Mouse (Mus musculus) kidney, postnatal 10 days (tissue): ENCODE measurements around the gene 1700057G04Rik.
"Not testable (repeated sequence)": the region's sequence is repeated elsewhere in the genome, so short reads cannot be mapped to it uniquely, and the experiment has no call there.

ENCODE experiments used
- DNase-seq: peaks from one replicate; pipeline ENCODE4 v3.0.0; 2021; ENCODE audit warnings: mixed read lengths

Gene 1700057G04Rik

GRCm38 (mm10) chr9:92305620-92306220, 3.5 kb upstream of the 1700057G04Rik start:
- DNase-seq = no peak

GRCm38 (mm10) chr9:92316791-92317190, 7.6 kb downstream of the 1700057G04Rik start:
- DNase-seq = peak; percentile 31

- DNase-seq = not testable (repeated sequence)
Observed at GRCm38 (mm10) chr9:92325936-92326335, 16.8 kb downstream of the 1700057G04Rik start.

DNA sequence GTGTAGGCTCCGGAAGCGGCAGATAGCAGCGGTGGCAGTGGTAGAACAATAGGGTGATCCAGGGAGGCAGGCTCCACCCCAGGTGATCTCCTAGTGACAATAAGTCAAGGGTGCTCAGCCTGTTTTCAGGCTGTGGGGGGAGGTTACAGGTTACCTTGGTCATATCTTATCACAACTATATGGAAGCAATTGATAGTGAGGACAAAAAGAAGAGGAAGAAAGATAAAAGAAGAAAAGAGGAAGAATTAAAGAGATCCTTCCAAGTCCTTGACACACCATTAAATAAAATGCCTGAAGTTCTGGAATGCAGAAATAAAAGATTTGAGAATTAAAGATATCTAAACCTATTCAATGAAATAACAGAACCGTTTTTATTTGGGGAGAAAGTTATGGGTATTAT, 17.6 kb downstream of the 1700057G04Rik start:
- no peak for DNase-seq

DNA sequence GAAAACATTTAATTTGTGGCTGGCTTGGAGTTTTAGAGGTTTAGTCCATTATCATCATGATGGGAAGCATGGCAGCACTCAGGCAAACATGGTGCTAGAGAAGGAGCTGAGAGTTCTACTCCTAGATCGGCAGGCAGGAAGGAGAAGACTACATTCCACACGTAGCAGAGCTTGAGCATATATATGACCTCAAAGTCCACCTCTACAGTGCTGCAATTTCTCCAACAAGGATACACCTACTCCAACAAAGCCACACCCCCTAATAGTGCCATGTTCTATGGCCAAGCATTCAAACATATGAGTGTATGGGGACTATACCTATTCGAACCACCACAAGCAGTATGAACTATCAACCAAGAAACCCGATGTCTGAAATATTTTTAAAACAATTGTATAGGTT, 22.2 kb downstream of the 1700057G04Rik start:
- DNase-seq = no peak

DNA sequence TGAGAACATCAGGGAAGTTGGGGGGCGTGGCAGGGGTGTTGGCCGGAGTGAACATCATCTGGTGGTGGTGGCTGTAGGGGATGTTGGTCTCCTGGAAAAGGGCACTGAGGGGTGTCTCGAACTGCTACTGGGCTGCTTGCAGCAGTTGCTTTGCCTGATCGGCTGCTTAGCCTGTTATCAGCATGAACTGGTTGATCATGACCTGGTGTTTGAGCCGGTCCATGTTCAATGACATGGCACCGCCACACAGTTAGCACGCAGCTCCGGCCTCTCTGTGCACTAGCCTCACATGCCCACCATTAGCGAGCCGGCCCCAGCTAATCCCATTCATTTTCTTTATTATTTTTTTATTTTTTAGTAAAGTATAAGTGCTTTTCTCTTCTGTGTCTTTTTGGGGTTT, 25.7 kb downstream of the 1700057G04Rik start:
- no peak for DNase-seq

DNA sequence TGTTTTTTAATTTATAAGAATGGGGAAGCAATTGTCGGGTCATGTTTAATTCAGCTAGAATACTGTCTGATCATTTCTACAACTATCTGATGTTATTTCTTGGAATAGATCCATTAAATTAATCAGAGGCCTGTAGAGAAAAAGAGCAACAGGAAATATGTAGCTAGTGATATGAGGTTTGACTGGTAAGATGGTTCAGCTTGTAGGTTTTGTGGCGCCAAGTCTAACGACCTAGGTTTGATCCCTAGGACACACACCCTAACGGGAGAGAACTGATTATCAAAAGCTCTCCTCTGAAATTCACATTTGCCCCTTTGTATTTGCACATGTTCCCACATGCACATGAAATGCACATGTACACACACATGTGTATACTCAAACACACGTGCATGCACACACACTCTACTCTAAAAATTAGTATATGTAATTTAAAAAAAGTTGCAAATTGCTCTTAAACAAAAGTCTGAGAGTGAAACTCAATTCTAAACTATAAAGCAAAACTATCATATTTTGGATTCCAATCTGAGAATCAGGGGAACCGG, 26.2 kb downstream of the 1700057G04Rik start:
- DNase-seq = no peak

DNA sequence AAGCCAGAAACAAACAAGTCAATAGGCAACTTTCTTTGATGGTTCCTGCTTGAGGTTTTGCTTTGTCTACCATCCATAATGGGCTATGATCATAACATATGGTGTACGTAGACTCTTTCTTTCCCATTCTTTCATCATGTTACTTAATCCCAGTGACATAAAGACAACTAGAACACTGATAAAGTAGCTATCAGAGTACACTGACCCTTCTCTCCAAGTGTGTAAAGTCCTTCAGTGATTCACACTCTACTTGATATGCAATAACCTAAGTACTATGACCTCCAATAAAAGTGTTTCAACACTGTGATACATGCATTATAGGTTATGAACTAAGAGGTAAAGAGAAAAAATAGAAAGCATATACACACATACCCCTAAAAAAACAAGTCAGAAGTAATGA, 27.9 kb downstream of the 1700057G04Rik start:
- no peak for DNase-seq

GRCm38 (mm10) chr9:92337661-92338060, 28.5 kb downstream of the 1700057G04Rik start:
- no peak for DNase-seq

- DNase-seq = no peak
Observed at GRCm38 (mm10) chr9:92338954-92339353, 29.8 kb downstream of the 1700057G04Rik start.

GRCm38 (mm10) chr9:92351924-92352323, 42.7 kb downstream of the 1700057G04Rik start:
- no peak for DNase-seq

DNA sequence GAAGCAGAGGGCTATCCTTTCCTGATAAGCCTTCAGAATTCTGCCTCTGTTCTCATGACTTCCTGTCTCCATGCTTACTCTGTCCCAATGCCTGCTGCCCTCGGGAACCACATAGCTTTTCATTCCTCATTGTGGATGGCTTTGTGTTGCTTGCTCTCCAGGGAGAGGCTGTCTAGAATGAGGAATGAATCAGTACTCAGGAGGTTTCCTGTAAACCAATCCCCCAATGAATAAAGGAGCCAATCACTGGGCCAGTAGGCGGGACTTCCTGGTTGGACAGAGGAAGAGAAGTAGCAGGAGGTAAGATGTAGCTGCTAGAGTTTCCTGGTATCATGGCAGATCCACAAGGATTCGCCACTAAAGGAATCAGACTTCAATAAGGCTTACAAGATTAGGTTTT, 44.1 kb downstream of the 1700057G04Rik start:
- DNase-seq = no peak

DNA sequence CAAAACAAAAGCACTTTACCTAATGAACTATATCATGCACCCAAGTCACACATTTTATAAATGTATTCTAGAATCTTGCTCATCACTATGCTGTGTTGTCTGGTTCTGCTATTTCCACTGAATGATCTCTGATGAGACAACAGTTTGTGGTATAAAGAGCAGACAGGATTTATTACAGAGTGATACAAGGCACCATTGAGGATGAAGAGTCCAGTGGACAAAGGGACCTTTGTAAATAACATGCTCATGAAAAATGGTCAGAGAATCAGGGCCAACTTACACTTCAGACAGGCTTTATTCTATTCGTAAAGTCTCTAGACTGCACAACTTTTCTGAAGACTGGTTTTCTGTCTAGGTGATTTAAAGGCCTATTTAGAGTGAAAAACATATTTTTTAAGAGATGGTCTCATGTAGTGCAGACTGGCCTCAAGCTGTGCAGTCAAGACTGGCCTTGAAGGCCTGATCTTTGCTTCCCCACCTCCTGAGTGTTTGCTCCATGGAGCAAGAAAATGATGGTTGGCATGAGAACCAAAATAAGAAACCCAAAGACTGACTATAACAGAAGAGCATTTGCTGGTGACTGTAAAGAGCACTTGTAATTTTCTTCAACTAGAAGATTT, 51.6 kb downstream of the 1700057G04Rik start:
- no peak for DNase-seq

DNA sequence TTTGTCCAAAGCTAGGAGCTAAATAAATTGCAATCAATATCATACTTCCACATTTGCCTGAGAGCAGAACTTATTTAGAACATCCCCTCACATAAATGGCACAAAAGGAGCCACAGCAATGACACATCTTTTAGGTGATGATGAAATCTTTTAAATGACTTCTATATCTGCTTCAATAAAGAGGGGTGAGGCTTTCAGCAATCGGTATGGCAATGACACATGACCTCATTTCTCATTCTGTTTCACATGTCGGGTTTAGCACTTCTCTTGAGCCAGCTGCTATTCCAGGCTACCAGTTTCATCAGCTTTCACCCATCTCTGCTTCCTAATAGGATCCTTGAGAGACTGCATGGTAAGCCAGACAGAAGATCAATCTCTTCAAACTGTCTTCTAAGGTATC, 54.3 kb downstream of the 1700057G04Rik start:
- no peak for DNase-seq

DNA sequence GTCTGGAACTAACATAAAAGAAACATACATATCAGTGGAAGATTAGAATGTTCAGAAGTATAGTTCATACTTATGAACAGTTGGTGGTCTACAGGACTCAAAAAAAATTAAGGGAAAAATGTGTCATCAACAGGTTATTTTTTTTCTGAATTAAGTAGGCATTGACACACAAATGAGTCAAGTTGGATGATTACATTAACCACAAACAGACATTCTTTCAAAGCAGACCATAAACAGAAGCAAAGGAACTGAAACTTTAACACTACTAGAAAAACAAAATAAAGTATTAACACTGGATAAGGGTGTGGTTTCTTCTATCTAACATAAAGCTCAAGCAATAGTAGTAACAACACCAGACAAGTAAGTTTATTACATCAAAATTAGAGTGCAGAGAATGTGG, 59.7 kb downstream of the 1700057G04Rik start:
- DNase-seq = no peak

DNA sequence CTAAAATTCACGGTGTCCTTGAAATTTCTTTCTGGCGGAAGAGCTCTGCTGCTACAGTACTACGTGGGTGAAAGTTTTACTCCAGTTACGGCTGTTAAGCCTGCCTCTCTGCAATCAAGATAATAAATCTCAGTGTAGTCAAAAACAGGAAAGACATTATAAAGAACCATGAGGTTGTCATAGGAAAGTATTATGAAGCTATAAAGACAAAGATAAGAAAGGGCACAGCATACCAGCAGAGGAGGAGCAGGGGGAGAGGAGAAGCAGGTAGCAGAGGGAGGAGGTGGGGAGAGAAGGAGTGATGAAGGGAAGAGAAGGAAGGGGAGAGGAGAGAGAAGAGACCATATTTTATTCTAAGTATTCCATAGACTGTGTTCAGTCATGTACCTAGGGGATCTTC, 64.7 kb downstream of the 1700057G04Rik start:
- no peak for DNase-seq

DNA sequence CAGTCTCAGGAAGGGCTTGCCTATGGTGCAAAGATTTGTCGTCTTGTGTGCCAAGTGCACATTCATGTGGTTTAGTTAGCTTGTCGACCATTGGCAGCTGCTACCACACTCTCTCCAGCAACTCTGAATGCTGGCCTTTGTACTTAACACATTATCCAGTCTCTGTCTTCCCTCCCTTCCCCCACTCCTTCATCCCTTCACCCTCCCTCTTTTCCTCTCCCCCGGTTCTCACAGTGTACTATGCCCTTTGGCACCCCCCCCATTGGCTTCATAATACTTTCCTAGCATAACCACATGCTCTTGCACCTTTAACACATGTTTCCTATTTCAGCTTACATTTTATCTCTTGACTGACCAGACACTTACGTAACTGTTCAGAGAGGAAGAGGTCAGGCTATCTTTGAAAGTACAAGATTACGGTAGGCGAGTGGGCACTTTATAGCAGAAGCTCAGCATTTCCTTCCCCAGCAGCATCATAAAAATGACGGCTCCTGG, 65.6 kb downstream of the 1700057G04Rik start:
- DNase-seq = peak; percentile 44

DNA sequence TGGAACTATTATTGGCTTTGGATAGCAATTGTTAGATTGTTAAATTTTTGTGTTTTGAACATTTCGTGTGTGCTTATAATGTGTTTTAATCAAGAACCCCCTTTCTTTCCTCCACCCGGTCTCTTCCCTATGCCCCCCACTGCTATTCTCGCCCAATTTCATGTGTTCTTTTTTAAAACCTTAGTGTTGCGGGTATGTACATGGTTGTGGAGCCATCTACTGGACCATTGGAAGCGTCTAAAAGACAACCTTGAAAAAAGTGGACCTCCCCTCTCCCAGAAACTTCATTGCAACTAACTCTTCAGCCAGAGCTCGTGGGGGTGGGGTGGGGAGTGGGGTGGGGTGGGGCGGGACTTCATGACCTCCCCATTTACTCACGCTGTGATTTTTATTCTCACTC, 66.2 kb downstream of the 1700057G04Rik start:
- peak; percentile 13 for DNase-seq

GRCm38 (mm10) chr9:92377967-92378366, 68.8 kb downstream of the 1700057G04Rik start:
- no peak for DNase-seq

DNA sequence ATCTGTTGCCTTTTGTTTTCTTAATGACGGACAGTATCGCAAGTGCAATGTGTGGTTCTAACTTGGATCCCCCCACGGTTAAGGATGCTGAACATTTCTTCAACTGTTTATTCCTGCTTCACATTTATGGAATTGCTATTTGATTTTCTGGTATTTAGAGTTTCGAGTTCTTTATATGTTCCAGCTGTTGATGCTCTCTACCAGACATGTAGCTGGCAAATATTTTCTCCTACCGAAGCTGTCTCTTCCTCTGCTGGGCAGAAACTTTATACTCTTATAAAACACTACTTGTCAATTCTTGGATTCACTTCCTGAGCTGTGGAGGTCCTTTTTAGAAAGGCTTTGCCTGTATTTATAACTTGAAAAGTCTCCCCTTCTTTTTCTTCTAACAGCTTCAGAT, 70.1 kb downstream of the 1700057G04Rik start:
- DNase-seq = no peak

- DNase-seq = no peak
Observed at GRCm38 (mm10) chr9:92383415-92383814, 74.2 kb downstream of the 1700057G04Rik start.

DNA sequence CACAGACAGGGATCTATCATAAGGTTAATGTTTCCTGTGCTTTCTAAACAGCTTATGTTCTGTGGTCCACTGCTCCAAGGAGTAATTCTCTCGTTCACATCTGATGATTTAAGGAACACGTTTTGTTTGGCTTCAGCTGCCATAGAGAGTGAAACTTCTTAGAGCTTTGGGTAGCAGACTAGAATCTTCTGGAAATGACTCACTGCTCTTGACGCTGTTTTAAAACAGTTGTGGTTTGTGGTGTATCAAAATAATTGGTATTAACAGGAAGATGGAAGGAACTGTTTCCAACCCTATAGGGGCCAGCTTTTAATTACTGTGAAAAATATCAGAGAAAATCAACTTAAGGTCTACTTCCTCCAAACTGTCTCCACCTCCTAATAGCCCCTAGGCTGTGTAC, 75.2 kb downstream of the 1700057G04Rik start:
- no peak for DNase-seq

GRCm38 (mm10) chr9:92385831-92386230, 76.7 kb downstream of the 1700057G04Rik start:
- no peak for DNase-seq

GRCm38 (mm10) chr9:92386871-92387270, 77.7 kb downstream of the 1700057G04Rik start:
- DNase-seq = no peak
